Mouse (Mus musculus) erythroblast, embryonic 14.5 days (primary cell): ENCODE results near the gene Pklr. TPM values are rescaled to one million over a fixed set of nuclear protein-coding genes. Genes with fewer than 3 reads are reported as not detected.

Experiments
- H3K27me3 ChIP-seq: 2 replicates; pipeline ENCODE4 v1.6.1; 2012; ENCODE audit warnings: inconsistent platforms; ENCODE audit not compliant: control insufficient read depth
- H3K36me3 ChIP-seq: 2 replicates; pipeline ENCODE4 v1.6.1; 2012; ENCODE audit warnings: mild to moderate bottlenecking, inconsistent platforms; ENCODE audit not compliant: control insufficient read depth
- H3K4me1 ChIP-seq: 2 replicates; pipeline ENCODE4 v1.6.1; 2012; ENCODE audit warnings: inconsistent platforms; ENCODE audit not compliant: control insufficient read depth
- H3K4me3 ChIP-seq: replicated peaks from 2 replicates; pipeline ENCODE3; 2012; ENCODE audit warnings: moderate library complexity, mild to moderate bottlenecking, inconsistent platforms
- H3K9me3 ChIP-seq: 2 replicates; pipeline ENCODE4 v1.6.1; 2012; ENCODE audit warnings: low read length, inconsistent platforms, mixed read lengths; ENCODE audit not compliant: control insufficient read depth
- GATA1 ChIP-seq: IDR thresholded peaks from 2 replicates; pipeline ENCODE4 v1.6.1; 2012; ENCODE audit warnings: low read length, inconsistent platforms, mixed read lengths
- TAL1 ChIP-seq: IDR thresholded peaks from 3 replicates; pipeline ENCODE4 v1.6.1; 2012; ENCODE audit warnings: low read length, inconsistent platforms, mixed read lengths
- polyA plus RNA-seq: library from polyadenylated mRNA; stranded (reverse); fragments of >175 nt; gene quantifications from 2 replicates; pipeline ENCODE4 v1.2.3, GENCODE M21; 2012

The Pklr gene
- 50.9 and 55.5 TPM in 2 replicates for polyA plus RNA-seq

GRCm38 (mm10) chr3:89135958-89136357 lies at the start of gene Pklr:
Pklr (plus strand) TSS chr3:89136142.
- Histone ChIP-seq H3K4me3 (peak within 1 kb of the TSS; percentile 83), H3K36me3 (peaks cover 48% of the 10 kb centered on the region), H3K4me1 (peaks cover 95% of the 10 kb centered on the region), H3K9me3 (peaks cover under 1% of the 10 kb centered on the region; the same call in 1 of the 2 replicates), H3K27me3 (no peaks in the 10 kb centered on the region)
- 0 out of 3 replicates have a peak, but pooled peaks have one; percentile 21 for TF ChIP-seq TAL1
- peak; percentile 25; the same call in 1 of the 2 replicates for TF ChIP-seq GATA1

- Histone ChIP-seq H3K4me3 (no peak overlapping the region), H3K36me3 (peaks cover 10% of the 10 kb centered on the region), H3K27me3 (peaks cover 37% of the 10 kb centered on the region), H3K9me3 (peaks cover 5% of the 10 kb centered on the region), H3K4me1 (peaks cover 57% of the 10 kb centered on the region)
- TF ChIP-seq GATA1: no peak
- no peak for TF ChIP-seq TAL1
Observed at GRCm38 (mm10) chr3:89087338-89088110, 48.4 kb upstream of the Pklr start.

GRCm38 (mm10) chr3:89088974-89089373 lies 47.0 kb upstream of the Pklr start:
- Histone ChIP-seq H3K27me3 (peaks cover 47% of the 10 kb centered on the region), H3K9me3 (peaks cover 5% of the 10 kb centered on the region), H3K4me3 (peak overlapping the region; percentile 76), H3K4me1 (peaks cover 68% of the 10 kb centered on the region), H3K36me3 (peaks cover 16% of the 10 kb centered on the region)
- no peak for TF ChIP-seq GATA1
- TF ChIP-seq TAL1: no peak

- H3K27me3 ChIP-seq: peaks cover 47% of the 10 kb centered on the region
- H3K36me3 ChIP-seq: peaks cover 20% of the 10 kb centered on the region
- H3K4me3 ChIP-seq: peak overlapping the region; percentile 76
- H3K9me3 ChIP-seq: peaks cover 5% of the 10 kb centered on the region
- H3K4me1 ChIP-seq: peaks cover 69% of the 10 kb centered on the region
- TF ChIP-seq TAL1: no peak
- no peak for TF ChIP-seq GATA1
Observed at GRCm38 (mm10) chr3:89089882-89090591, 45.9 kb upstream of the Pklr start.

- Histone ChIP-seq H3K9me3 (peaks cover 5% of the 10 kb centered on the region), H3K27me3 (peaks cover 47% of the 10 kb centered on the region), H3K4me1 (peaks cover 69% of the 10 kb centered on the region), H3K36me3 (peaks cover 27% of the 10 kb centered on the region), H3K4me3 (peak overlapping the region; percentile 76)
- TF ChIP-seq TAL1: no peak
Observed at GRCm38 (mm10) chr3:89090694-89091655, 45.0 kb upstream of the Pklr start.

GRCm38 (mm10) chr3:89091811-89092508 lies 44.0 kb upstream of the Pklr start:
- H3K4me1 ChIP-seq: peaks cover 74% of the 10 kb centered on the region

GRCm38 (mm10) chr3:89092509-89093090 lies 43.3 kb upstream of the Pklr start:
- TF ChIP-seq TAL1 (no peak), GATA1 (no peak)
- Histone ChIP-seq H3K36me3 (peaks cover 44% of the 10 kb centered on the region), H3K4me3 (peak overlapping the region; percentile 35), H3K27me3 (peaks cover 47% of the 10 kb centered on the region), H3K4me1 (peaks cover 71% of the 10 kb centered on the region), H3K9me3 (peaks cover 5% of the 10 kb centered on the region)

More at GRCm38 (mm10) chr3:89091811-89092508, 44.0 kb upstream of the Pklr start:
- peaks cover 47% of the 10 kb centered on the region for H3K27me3 ChIP-seq
- H3K4me3 ChIP-seq: no peak overlapping the region
- peaks cover 5% of the 10 kb centered on the region for H3K9me3 ChIP-seq
- peaks cover 37% of the 10 kb centered on the region for H3K36me3 ChIP-seq
- no peak for TF ChIP-seq TAL1
- no peak for TF ChIP-seq GATA1

- H3K36me3 ChIP-seq: peaks cover 49% of the 10 kb centered on the region
Observed at GRCm38 (mm10) chr3:89093175-89093574, 42.8 kb upstream of the Pklr start, which contains the start of gene Rusc1. Rusc1 (minus strand) TSS chr3:89093311.

More at GRCm38 (mm10) chr3:89093175-89093574, 42.8 kb upstream of the Pklr start, which contains the start of gene Rusc1:
- no peak for TF ChIP-seq TAL1
- no peak for TF ChIP-seq GATA1
- Histone ChIP-seq H3K27me3 (peaks cover 46% of the 10 kb centered on the region), H3K4me1 (peaks cover 69% of the 10 kb centered on the region), H3K9me3 (peaks cover 5% of the 10 kb centered on the region), H3K4me3 (peak within 1 kb of the TSS; percentile 35)
